Mouse (Mus musculus): Measurements from ENCODE around the gene Hat1.

The Hat1 gene

GRCm38 (mm10) chr2:71462553-71462952, 73.8 kb downstream of the Hat1 start:
- DNase-seq (ENCODE audit: low spot score in 2 of 2) = no peak

GRCm38 (mm10) chr2:71466103-71466502, 77.3 kb downstream of the Hat1 start:
- no peak for DNase-seq (ENCODE audit: low spot score in 2 of 2)

GRCm38 (mm10) chr2:71466861-71467450, 78.2 kb downstream of the Hat1 start:
- DNase-seq (ENCODE audit: low spot score in 2 of 2) = no peak

GRCm38 (mm10) chr2:71471094-71471493, 82.3 kb downstream of the Hat1 start:
- no peak for DNase-seq (ENCODE audit: low spot score in 2 of 2)

- DNase-seq (ENCODE audit: low spot score in 2 of 2) = no peak
Measured at GRCm38 (mm10) chr2:71473830-71474229, 85.1 kb downstream of the Hat1 start.

- no peak for DNase-seq (ENCODE audit: low spot score in 2 of 2)
Measured at GRCm38 (mm10) chr2:71474345-71474744, 85.6 kb downstream of the Hat1 start.

GRCm38 (mm10) chr2:71475311-71475710, 86.6 kb downstream of the Hat1 start:
- no peak for DNase-seq (ENCODE audit: low spot score in 2 of 2)

- DNase-seq (ENCODE audit: low spot score in 2 of 2) = no peak
Measured at GRCm38 (mm10) chr2:71475760-71476159, 87.0 kb downstream of the Hat1 start.

GRCm38 (mm10) chr2:71477787-71478186, 89.0 kb downstream of the Hat1 start:
- DNase-seq (ENCODE audit: low spot score in 2 of 2) = no peak

GRCm38 (mm10) chr2:71479917-71480316, 91.2 kb downstream of the Hat1 start:
- no peak for DNase-seq (ENCODE audit: low spot score in 2 of 2)

- DNase-seq (ENCODE audit: low spot score in 2 of 2) = no peak
Measured at GRCm38 (mm10) chr2:71481825-71482224, 93.1 kb downstream of the Hat1 start.

- DNase-seq (ENCODE audit: low spot score in 2 of 2) = no peak
Measured at GRCm38 (mm10) chr2:71483046-71483716, 94.4 kb downstream of the Hat1 start.

GRCm38 (mm10) chr2:71483717-71484066, 94.9 kb downstream of the Hat1 start:
- no peak for DNase-seq (ENCODE audit: low spot score in 2 of 2)

All from spleen, postnatal 10 days (tissue).